Mouse (Mus musculus): Measurements from ENCODE around the gene Caskin2.

- TF ChIP-seq POLR2A (IDR thresholded peaks at IDR 0.05; ENCODE audit: borderline replicate concordance, low read depth, low read length) (no peak), CTCF (IDR thresholded peaks at IDR 0.05; ENCODE audit: low read depth, low read length) (no peak)
Measured at GRCm38 (mm10) chr11:115776954-115777353, 36.5 kb downstream of the Caskin2 start.
